Mouse (Mus musculus) central nervous system, embryonic 18 days (tissue): Measurements from ENCODE around the gene Tmem247. TPM values are rescaled to one million over a fixed set of nuclear protein-coding genes. Genes with fewer than 3 reads are reported as not detected.

Experiments used
- polyA plus RNA-seq: library from polyadenylated mRNA; depleted of rRNA; stranded (reverse); fragments of >200 nt; gene quantifications from 2 replicates; pipeline ENCODE4 v1.2.3, GENCODE M21; 2012; rRNA removed

The Tmem247 gene
- polyA plus RNA-seq, result not detected in 2 replicates

GRCm38 (mm10) chr17:86917048-86917447 lies at the start of gene Tmem247:
TSS of gene Tmem247 (plus strand) at chr17:86917348.

GRCm38 (mm10) chr17:86947840-86948796 lies 31.0 kb downstream of the Tmem247 start, which contains the start of gene Atp6v1e2:
TSS of gene Atp6v1e2 (minus strand) at chr17:86947897.

GRCm38 (mm10) chr17:86962894-86963585 lies 45.9 kb downstream of the Tmem247 start, which contains the start of gene Rhoq:
TSS of gene Rhoq (plus strand) at chr17:86963082.

Other genes starting within 250 kb of the Tmem247 start
- 9.3 and 11.1 TPM in 2 replicates for gene Epas1, start 163.6 kb upstream of the Tmem247 start, polyA plus RNA-seq
- gene Atp6v1e2, start 30.5 kb downstream of the Tmem247 start, polyA plus RNA-seq, result 0.08 and 0.09 TPM in 2 replicates
- gene Rhoq, start 45.7 kb downstream of the Tmem247 start, polyA plus RNA-seq, result 17.4 and 19.7 TPM in 2 replicates
- 25.8 and 27.2 TPM in 2 replicates for gene Pigf, start 108.1 kb downstream of the Tmem247 start, polyA plus RNA-seq
- gene Cript, start 108.2 kb downstream of the Tmem247 start, polyA plus RNA-seq, result 91.3 and 94.0 TPM in 2 replicates
- gene Socs5, start 190.3 kb downstream of the Tmem247 start, polyA plus RNA-seq, result 22.2 and 22.4 TPM in 2 replicates